Mouse (Mus musculus): ENCODE measurements around the gene Nkain4. TPM values are rescaled to one million over a fixed set of nuclear protein-coding genes. Genes with fewer than 3 reads are reported as not detected.

The Nkain4 gene
- polyA plus RNA-seq, 1 experiment from 2014 or later: 33.5 TPM

DNA sequence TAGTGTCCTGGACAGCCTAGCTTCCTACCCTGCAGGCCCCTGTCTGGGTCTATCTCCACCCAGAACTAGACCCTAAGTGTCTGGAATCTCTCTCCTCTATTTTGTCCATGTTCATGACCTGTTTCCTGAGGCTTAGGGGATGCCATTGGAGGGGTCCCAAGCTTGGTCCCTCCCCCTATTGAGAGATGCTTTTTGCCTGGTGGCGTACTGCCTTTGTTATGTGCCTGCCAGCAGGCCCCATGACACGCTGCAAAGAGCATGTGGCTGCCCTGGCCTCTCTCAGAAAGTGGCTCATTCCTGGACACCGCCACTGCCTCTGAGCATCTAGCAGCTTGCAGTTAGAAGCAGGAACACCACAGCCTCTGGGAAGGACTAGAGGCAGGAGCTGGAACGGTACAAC lies 25.8 kb downstream of the Nkain4 start, which contains the start of gene Birc7:
Gene Birc7, plus strand, starts transcription at position 301 of the 400 bp plus-strand sequence.
- Histone ChIP-seq H3K27me3 (ENCODE audit: control insufficient read depth, insufficient read depth, low read length) (no peaks in the 10 kb centered on the region), H3K9ac (ENCODE audit: low read length) (no peak within 1 kb of the TSS), H3K27ac (ENCODE audit: low read depth, low read length) (no peak within 1 kb of the TSS), H3K36me3 (ENCODE audit: control insufficient read depth, insufficient read depth, low read length) (no peaks in the 10 kb centered on the region), H3K4me2 (ENCODE audit: low read depth, low read length, severe bottlenecking) (no peak within 1 kb of the TSS), H3K4me3 (ENCODE audit: low read depth, low read length) (no peak within 1 kb of the TSS), H3K9me3 (ENCODE audit: control insufficient read depth, low read length) (no peaks in the 10 kb centered on the region), H3K4me1 (replicated peaks; ENCODE audit: control insufficient read depth, insufficient read depth, low read length) (no peaks in the 10 kb centered on the region)
- 50% methylated on average over 4 of the region's 4 CpGs for WGBS
- DNase-seq (ENCODE audit: low spot score): no peak
- ATAC-seq (replicated peaks; ENCODE audit: low FRiP score): no peak

- Histone ChIP-seq H3K4me2 (ENCODE audit: low read depth, low read length, severe bottlenecking) (no peak overlapping the region), H3K27me3 (ENCODE audit: control insufficient read depth, insufficient read depth, low read length) (no peaks in the 10 kb centered on the region), H3K9me3 (ENCODE audit: control insufficient read depth, low read length) (no peaks in the 10 kb centered on the region), H3K9ac (ENCODE audit: low read length) (no peak overlapping the region), H3K36me3 (ENCODE audit: control insufficient read depth, insufficient read depth, low read length) (no peaks in the 10 kb centered on the region), H3K27ac (ENCODE audit: low read depth, low read length) (no peak overlapping the region), H3K4me1 (replicated peaks; ENCODE audit: control insufficient read depth, insufficient read depth, low read length) (no peaks in the 10 kb centered on the region), H3K4me3 (ENCODE audit: low read depth, low read length) (no peak overlapping the region)
- WGBS: 8% methylated on average over 4 of the region's 4 CpGs
- ATAC-seq (replicated peaks; ENCODE audit: low FRiP score): no peak
- peak; percentile 82 for DNase-seq (ENCODE audit: low spot score)
Observed at GRCm38 (mm10) chr2:180925176-180925575, 29.3 kb downstream of the Nkain4 start.

GRCm38 (mm10) chr2:180922739-180923138 lies 31.8 kb downstream of the Nkain4 start:
- no peak for DNase-seq (ENCODE audit: low spot score)
- no peak overlapping the region for H3K27ac ChIP-seq (ENCODE audit: low read depth, low read length)
- no peaks in the 10 kb centered on the region for H3K27me3 ChIP-seq (ENCODE audit: control insufficient read depth, insufficient read depth, low read length)
- H3K4me3 ChIP-seq (ENCODE audit: low read depth, low read length): no peak overlapping the region
- H3K4me1 ChIP-seq (replicated peaks; ENCODE audit: control insufficient read depth, insufficient read depth, low read length): peaks cover 6% of the 10 kb centered on the region
- no peak for ATAC-seq (replicated peaks; ENCODE audit: low FRiP score)
- no peak overlapping the region for H3K4me2 ChIP-seq (ENCODE audit: low read depth, low read length, severe bottlenecking)
- WGBS: 90% methylated on average over 6 of the region's 6 CpGs
- no peaks in the 10 kb centered on the region for H3K9me3 ChIP-seq (ENCODE audit: control insufficient read depth, low read length)
- peaks cover 3% of the 10 kb centered on the region; the same call in 1 of the 2 replicates for H3K36me3 ChIP-seq (ENCODE audit: control insufficient read depth, insufficient read depth, low read length)
- no peak overlapping the region for H3K9ac ChIP-seq (ENCODE audit: low read length)

- ATAC-seq (replicated peaks; ENCODE audit: low FRiP score) (peak; percentile 93), DNase-seq (ENCODE audit: low spot score) (peak; percentile 99)
- peaks cover 3% of the 10 kb centered on the region; the same call in 1 of the 2 replicates for H3K36me3 ChIP-seq (ENCODE audit: control insufficient read depth, insufficient read depth, low read length)
- H3K9me3 ChIP-seq (ENCODE audit: control insufficient read depth, low read length): no peaks in the 10 kb centered on the region
- peaks cover 6% of the 10 kb centered on the region for H3K4me1 ChIP-seq (replicated peaks; ENCODE audit: control insufficient read depth, insufficient read depth, low read length)
- H3K4me3 ChIP-seq (ENCODE audit: low read depth, low read length): peak within 1 kb of the TSS; percentile 99
- peak within 1 kb of the TSS; percentile 99 for H3K9ac ChIP-seq (ENCODE audit: low read length)
- peak within 1 kb of the TSS; percentile 80 for H3K4me2 ChIP-seq (ENCODE audit: low read depth, low read length, severe bottlenecking)
- no peaks in the 10 kb centered on the region for H3K27me3 ChIP-seq (ENCODE audit: control insufficient read depth, insufficient read depth, low read length)
- WGBS: under 1% methylated on average over 50 of the region's 56 CpGs
- no peak within 1 kb of the TSS; the same call in 1 of the 2 replicates for H3K27ac ChIP-seq (ENCODE audit: low read depth, low read length)
Observed at GRCm38 (mm10) chr2:180920810-180921400, 33.6 kb downstream of the Nkain4 start, which contains the start of gene Ythdf1. Gene Ythdf1, minus strand, starts transcription at chr2:180920949.

- H3K4me3 ChIP-seq (ENCODE audit: low read depth, low read length): peak overlapping the region; percentile 99
- no peak overlapping the region; the same call in 1 of the 2 replicates for H3K27ac ChIP-seq (ENCODE audit: low read depth, low read length)
- no peaks in the 10 kb centered on the region for H3K9me3 ChIP-seq (ENCODE audit: control insufficient read depth, low read length)
- DNase-seq (ENCODE audit: low spot score) (no peak), ATAC-seq (replicated peaks; ENCODE audit: low FRiP score) (peak; percentile 66; the same call in 1 of the 2 replicates)
- 1% methylated on average over 57 of the region's 61 CpGs for WGBS
- peaks cover 6% of the 10 kb centered on the region for H3K4me1 ChIP-seq (replicated peaks; ENCODE audit: control insufficient read depth, insufficient read depth, low read length)
- H3K9ac ChIP-seq (ENCODE audit: low read length): peak overlapping the region; percentile 99
- H3K27me3 ChIP-seq (ENCODE audit: control insufficient read depth, insufficient read depth, low read length): no peaks in the 10 kb centered on the region
- peak overlapping the region; percentile 80 for H3K4me2 ChIP-seq (ENCODE audit: low read depth, low read length, severe bottlenecking)
- H3K36me3 ChIP-seq (ENCODE audit: control insufficient read depth, insufficient read depth, low read length): peaks cover 3% of the 10 kb centered on the region; the same call in 1 of the 2 replicates
Observed at GRCm38 (mm10) chr2:180919913-180920809, 34.3 kb downstream of the Nkain4 start.

- peaks cover 8% of the 10 kb centered on the region; the same call in 1 of the 2 replicates for H3K36me3 ChIP-seq (ENCODE audit: control insufficient read depth, insufficient read depth, low read length)
- H3K4me1 ChIP-seq (replicated peaks; ENCODE audit: control insufficient read depth, insufficient read depth, low read length): peaks cover 6% of the 10 kb centered on the region
- H3K9ac ChIP-seq (ENCODE audit: low read length): no peak overlapping the region
- H3K9me3 ChIP-seq (ENCODE audit: control insufficient read depth, low read length): no peaks in the 10 kb centered on the region
- H3K27me3 ChIP-seq (ENCODE audit: control insufficient read depth, insufficient read depth, low read length): no peaks in the 10 kb centered on the region
- no peak overlapping the region for H3K4me2 ChIP-seq (ENCODE audit: low read depth, low read length, severe bottlenecking)
- DNase-seq (ENCODE audit: low spot score) (no peak), ATAC-seq (replicated peaks; ENCODE audit: low FRiP score) (no peak)
- 91% methylated on average over 3 of the region's 3 CpGs for WGBS
- no peak overlapping the region for H3K4me3 ChIP-seq (ENCODE audit: low read depth, low read length)
- H3K27ac ChIP-seq (ENCODE audit: low read depth, low read length): no peak overlapping the region
Observed at GRCm38 (mm10) chr2:180915886-180916433, 38.5 kb downstream of the Nkain4 start.

- Histone ChIP-seq H3K27ac (ENCODE audit: low read depth, low read length) (no peak overlapping the region), H3K4me1 (replicated peaks; ENCODE audit: control insufficient read depth, insufficient read depth, low read length) (no peaks in the 10 kb centered on the region), H3K36me3 (ENCODE audit: control insufficient read depth, insufficient read depth, low read length) (peaks cover 8% of the 10 kb centered on the region; the same call in 1 of the 2 replicates), H3K27me3 (ENCODE audit: control insufficient read depth, insufficient read depth, low read length) (no peaks in the 10 kb centered on the region), H3K4me2 (ENCODE audit: low read depth, low read length, severe bottlenecking) (no peak overlapping the region), H3K9ac (ENCODE audit: low read length) (no peak overlapping the region), H3K4me3 (ENCODE audit: low read depth, low read length) (no peak overlapping the region), H3K9me3 (ENCODE audit: control insufficient read depth, low read length) (no peaks in the 10 kb centered on the region)
- DNase-seq (ENCODE audit: low spot score) (no peak), ATAC-seq (replicated peaks; ENCODE audit: low FRiP score) (no peak)
- 94% methylated on average over 12 of the region's 12 CpGs for WGBS
Observed at GRCm38 (mm10) chr2:180910928-180911327, 43.6 kb downstream of the Nkain4 start.

DNA sequence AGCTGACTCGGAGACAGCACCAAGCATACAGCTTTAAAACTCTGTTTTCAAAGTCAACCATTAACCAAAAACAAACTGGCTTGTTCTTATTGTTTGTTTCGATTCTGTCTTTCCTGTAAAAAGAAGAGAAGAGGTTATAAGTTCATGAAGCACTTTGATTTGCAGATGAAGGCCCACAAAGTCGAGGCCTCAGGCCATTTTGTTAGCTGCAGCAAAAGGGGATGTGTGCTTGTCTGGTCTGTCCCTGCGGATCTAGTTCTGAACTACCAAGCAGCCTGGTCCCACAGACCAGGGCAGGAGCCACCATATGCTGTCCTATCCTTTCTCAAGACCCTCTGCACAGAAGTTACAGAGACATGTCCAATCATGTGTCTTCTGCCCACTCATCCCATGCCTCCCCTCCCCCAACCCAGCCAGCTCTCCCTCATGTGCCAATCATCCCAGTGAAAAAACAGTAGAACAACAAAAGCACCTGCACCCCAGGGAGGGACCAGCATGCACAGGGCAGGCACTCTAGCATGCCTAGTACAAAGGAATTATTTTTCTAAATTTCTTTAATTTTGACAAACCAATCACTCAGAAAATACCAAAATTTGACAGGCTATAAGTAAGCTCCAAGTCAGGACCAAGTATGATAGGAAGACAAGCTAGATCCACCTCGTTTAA lies 48.8 kb downstream of the Nkain4 start:
- Histone ChIP-seq H3K9ac (ENCODE audit: low read length) (no peak overlapping the region), H3K4me1 (replicated peaks; ENCODE audit: control insufficient read depth, insufficient read depth, low read length) (no peaks in the 10 kb centered on the region), H3K4me2 (ENCODE audit: low read depth, low read length, severe bottlenecking) (no peak overlapping the region), H3K27ac (ENCODE audit: low read depth, low read length) (no peak overlapping the region), H3K36me3 (ENCODE audit: control insufficient read depth, insufficient read depth, low read length) (peaks cover 5% of the 10 kb centered on the region; the same call in 1 of the 2 replicates), H3K27me3 (ENCODE audit: control insufficient read depth, insufficient read depth, low read length) (no peaks in the 10 kb centered on the region), H3K4me3 (ENCODE audit: low read depth, low read length) (no peak overlapping the region), H3K9me3 (ENCODE audit: control insufficient read depth, low read length) (no peaks in the 10 kb centered on the region)
- DNase-seq (ENCODE audit: low spot score) (no peak), ATAC-seq (replicated peaks; ENCODE audit: low FRiP score) (no peak)
- 77% methylated on average over 5 of the region's 5 CpGs for WGBS
